Mouse (Mus musculus) gonadal fat pad, adult 2 months (tissue): ENCODE measurements around the gene Cbx4. TPM values are rescaled to one million over a fixed set of nuclear protein-coding genes. Genes with fewer than 3 reads are reported as not detected.
"Not testable (repeated sequence)": the region's sequence is repeated elsewhere in the genome, so short reads cannot be mapped to it uniquely, and the experiment has no call there.

Experiments used
- DNase-seq: peaks from one replicate; pipeline ENCODE4 v3.0.0-alpha.2; 2012; ENCODE audit warnings: low read depth
- polyA plus RNA-seq: library from polyadenylated mRNA; depleted of rRNA; stranded (reverse); fragments of >200 nt; gene quantifications from 2 replicates; pipeline ENCODE4 v1.2.3, GENCODE M21; 2012

The Cbx4 gene
- polyA plus RNA-seq, 1 experiment: 13.2 TPM

- DNase-seq: no peak
Measured at GRCm38 (mm10) chr11:119109415-119110071, 23.5 kb upstream of the Cbx4 start.

- no peak for DNase-seq
Measured at GRCm38 (mm10) chr11:119108573-119109263, 22.7 kb upstream of the Cbx4 start.

GRCm38 (mm10) chr11:119106289-119106688 lies 20.3 kb upstream of the Cbx4 start:
- DNase-seq: no peak

GRCm38 (mm10) chr11:119105748-119106147 lies 19.7 kb upstream of the Cbx4 start:
- no peak for DNase-seq

DNA sequence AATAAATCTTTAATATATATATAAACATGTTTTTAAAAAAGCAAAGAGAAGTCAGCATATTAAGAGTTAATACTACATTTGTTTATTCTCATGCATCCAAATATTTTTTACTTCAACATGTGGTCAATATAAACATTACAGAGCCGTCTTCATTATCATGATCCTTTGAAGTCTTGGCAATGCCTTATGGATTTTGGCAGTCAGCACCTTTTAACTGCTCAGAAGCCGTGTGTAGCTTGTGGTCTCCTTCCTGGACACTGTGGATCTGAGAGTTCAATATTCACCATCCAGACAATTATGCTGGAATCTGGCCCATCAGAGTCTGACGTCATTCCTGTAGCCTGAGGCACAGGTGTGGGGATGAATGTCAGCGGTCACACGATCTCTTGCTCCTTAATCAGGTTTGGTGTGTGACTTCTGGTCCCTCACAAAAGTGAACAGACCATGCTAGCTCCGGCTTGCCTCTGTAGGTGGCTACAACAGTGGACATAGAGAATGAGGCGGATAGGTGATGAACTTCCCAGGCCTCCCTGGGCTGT lies 19.1 kb upstream of the Cbx4 start:
- no peak for DNase-seq

DNA sequence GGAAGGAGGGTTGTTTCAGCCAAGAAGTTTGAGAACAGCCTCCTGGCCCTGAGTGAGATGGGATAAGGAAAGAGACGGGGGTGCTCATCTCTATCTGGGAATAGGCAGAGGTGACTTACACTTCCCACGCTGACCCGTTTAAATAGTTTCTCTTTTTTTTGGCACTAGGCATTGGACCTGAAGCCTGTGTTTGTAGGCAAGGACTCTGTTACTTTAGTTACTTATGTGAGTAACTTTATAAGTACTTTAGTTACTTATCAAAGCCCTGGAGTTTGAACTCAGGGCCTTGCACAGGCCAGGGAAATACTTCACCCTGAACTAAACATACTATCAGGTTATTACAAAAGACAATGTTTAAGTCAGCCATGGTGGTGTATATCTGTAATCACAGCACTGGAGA lies 18.0 kb upstream of the Cbx4 start:
- no peak for DNase-seq

- DNase-seq: not testable (repeated sequence)
Measured at GRCm38 (mm10) chr11:119100355-119100754, 14.3 kb upstream of the Cbx4 start.

GRCm38 (mm10) chr11:119098202-119098601 lies 12.2 kb upstream of the Cbx4 start:
- DNase-seq: no peak

DNA sequence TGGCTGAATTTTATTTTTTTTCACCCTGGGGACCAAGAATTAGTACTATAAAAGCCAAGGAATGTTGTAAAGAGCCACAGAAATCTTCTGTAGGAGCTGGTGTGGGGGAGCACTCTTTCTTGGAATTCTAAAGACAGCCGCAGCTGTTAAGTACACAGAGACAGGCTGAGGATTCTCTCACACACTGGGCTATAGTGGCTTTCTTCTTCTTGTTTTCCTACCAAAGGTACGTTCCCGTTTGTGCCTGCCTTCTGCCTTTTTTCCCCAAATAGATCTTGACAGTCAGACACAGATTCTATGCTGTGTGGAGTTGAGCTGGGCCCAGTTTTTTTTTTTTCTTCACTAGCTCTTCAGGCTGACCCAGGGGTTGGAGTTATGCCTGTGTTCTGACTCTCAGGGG lies 9.4 kb upstream of the Cbx4 start:
- DNase-seq: no peak

GRCm38 (mm10) chr11:119093322-119093721 lies 7.3 kb upstream of the Cbx4 start:
- no peak for DNase-seq

DNA sequence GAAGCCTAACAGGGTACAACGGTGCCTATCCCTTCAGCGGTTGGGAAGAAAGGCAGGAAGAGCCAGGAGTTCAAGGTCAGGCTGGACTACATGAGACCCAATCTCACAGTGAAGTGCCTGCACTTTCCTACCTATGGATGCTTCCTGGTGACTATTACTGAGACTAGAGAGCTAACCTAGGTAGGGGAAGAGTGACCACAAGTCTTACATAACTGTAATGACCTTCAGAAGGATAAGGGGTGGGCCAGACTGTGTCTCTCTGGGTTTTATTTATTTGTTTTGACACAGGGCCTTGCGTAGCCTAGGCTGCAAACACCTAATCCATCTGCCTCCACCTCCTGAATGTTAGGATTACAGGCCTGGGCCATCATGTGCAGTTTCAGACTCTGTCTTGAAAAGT lies 6.3 kb upstream of the Cbx4 start:
- DNase-seq: no peak

GRCm38 (mm10) chr11:119091598-119091991 lies 5.6 kb upstream of the Cbx4 start:
- DNase-seq: no peak

DNA sequence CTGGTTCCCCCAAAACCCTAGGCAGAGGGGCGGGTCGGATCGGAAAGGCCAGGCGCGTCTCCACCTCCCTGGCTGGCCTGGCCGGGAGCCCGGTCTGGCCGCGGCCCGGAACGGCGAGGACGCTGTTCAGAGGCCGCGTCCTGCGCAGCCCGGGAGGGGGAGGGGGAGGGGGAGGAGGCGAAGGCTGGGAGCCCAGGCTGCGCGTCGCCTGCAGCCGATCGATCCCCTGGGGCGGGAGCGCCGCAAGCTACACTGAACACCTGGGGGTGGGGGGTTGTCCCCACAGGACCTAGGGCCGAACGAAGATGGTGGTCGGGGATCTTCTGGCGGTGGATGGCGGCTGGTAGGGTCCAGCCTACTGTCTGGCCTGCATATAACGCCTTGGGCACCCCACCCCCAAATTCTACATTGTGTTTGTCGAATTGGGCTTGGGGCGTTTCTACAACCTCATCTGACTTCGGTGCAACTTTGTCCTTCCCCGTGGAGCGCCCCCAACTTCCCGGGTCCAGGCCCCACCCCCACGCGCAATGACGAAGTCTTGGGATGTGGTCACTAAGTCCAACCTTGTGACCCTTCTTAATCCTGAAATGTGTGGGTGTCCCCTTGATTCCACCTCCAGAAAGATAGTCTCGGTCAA lies 5.1 kb upstream of the Cbx4 start:
- no peak for DNase-seq

DNA sequence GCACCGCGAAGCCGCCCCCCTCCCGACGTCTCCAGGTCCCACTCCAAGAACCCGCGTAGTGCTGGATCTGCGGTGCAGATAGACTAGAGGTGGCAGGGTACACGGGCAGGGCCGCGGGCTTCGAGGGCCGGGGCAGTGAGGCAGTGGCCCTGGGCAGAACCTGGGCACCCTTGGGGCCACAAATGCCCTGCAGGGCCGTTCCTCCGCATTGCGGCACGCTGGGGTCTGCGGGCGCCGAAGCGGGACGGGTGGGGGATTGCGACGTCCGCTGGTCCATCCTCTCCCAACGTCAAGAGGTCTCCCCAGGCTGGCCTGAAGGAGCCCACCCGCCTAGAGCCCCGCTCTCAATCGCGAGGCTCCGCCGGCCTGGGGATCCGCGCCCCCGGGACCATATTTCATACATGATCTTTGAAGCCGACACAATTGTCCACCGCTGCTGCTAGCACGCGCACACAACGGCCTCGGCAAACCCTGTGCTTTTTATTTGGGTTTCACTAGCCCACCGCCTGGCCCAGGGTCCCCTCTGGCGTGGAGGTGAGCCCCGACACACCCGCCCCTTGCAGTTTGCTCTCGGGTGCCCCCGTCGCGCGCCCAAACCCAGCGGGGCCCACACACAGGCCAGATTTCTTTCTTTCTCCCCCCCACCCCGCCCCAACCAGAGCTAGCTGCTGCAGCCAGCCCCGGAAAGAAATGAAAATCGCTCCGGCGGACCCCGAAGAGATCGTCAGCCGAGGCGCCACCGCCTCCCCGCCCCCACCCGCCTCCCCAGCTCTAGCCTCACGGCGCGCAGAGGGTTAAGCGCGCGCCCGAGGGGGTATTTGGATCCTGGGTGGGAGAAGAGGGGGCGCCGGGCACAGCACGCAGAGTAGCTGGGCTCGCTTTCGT lies 4.3 kb upstream of the Cbx4 start:
- DNase-seq: no peak

- no peak for DNase-seq
Measured at GRCm38 (mm10) chr11:119089235-119090075, 3.4 kb upstream of the Cbx4 start.

- no peak for DNase-seq
Measured at GRCm38 (mm10) chr11:119088391-119089234, 2.6 kb upstream of the Cbx4 start.

DNA sequence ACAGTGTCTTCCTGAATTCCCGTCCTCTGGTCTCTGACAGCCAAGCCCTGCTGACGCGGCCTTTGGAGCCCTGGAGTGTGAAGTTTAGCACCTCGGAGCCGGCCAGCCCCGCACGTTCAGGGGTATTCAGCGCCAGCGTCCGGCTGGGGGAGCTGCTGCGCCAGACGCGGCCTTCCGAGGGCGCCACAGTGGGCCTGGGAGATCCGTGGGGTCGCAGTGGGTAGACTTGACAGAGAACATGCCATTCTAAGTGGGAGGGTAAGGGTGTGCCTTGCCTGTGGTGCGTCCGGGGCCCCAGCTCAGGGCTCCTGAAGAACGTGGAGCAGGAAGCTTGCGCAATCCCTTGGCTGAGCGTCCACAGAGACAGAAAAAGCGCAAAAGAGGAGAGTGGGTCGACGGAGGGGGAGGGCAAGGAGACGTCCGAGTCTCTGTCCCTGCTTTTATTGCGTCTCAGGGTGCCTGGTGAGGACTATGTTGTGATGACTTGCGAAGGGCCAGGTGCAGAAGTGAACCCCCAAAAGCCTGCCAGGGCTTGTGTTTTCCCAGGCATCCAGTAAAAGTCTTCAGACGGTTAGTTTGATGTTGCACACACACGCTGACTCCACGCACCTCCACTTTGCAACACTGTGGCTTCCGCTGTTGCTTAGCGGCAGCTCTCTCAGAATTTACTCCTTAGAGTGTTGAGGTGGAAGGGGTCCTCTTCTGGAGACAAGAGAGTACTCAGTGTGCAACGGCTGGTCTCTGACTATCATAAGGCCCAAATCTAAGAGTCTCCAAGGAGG lies 1.5 kb upstream of the Cbx4 start:
- no peak for DNase-seq

- no peak for DNase-seq
Measured at GRCm38 (mm10) chr11:119085279-119086062, 550 bp downstream of the Cbx4 start.
